ENCODE assay signal across 13 mouse cellular contexts in the genomic region with DNA sequence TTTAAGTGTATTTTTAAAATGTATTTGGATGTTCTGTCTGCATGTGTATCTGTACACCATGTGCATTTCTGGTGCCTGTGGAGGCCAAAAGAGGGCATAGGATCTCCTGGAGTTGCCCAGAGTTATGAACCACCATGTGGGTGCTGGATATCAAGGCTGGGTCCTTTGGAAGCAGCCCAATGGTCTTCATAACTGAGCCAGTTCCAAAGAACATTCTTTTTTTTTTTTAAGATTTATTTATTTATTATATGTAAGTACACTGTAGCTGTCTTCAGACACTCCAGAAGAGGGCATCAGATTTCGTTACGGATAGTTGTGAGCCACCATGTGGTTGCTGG. TPM values are rescaled to one million over a fixed set of nuclear protein-coding genes. Genes with fewer than 3 reads are reported as not detected.
DNase-seq lines count a peak whose midpoint lies in the region; ATAC-seq and TF ChIP-seq lines count a peak whose summit lies in the region.
"Not testable (repeated sequence)": the region's sequence is repeated elsewhere in the genome, so short reads cannot be mapped to it uniquely, and the experiment has no call there.
"Had no signal": no experiment of that assay in that cellular context is flagged by ENCODE, and none has a peak within 500 bp of the region (broad histone marks: within the 10 kb centered on the region; RNA-seq: fewer than 3 reads in every experiment).

No protein-coding gene starts in this region.

- H3K9me3 ChIP-seq in CH12.LX (replicated peaks; ENCODE audit: low read length); embryonic facial prominence, embryonic 14.5 days (ENCODE audit: control insufficient read depth, low read length); forebrain, postnatal 0 days (ENCODE audit: low read length); hindbrain, embryonic 13.5 days; liver, embryonic 16.5 days (replicated peaks; ENCODE audit: control insufficient read depth, low read length); midbrain, embryonic 16.5 days (replicated peaks; ENCODE audit: control insufficient read depth, low read length, poor library complexity, severe bottlenecking): not testable (repeated sequence)

- not testable (repeated sequence) for TF ChIP-seq CTCF in CH12.LX (conservative IDR thresholded peaks at IDR 0.05 in 1 of 2, IDR thresholded peaks at IDR 0.05 in 1 of 2; ENCODE audit: low read depth in 2 of 2, low read length in 2 of 2); forebrain, postnatal 0 days (IDR thresholded peaks at IDR 0.05; ENCODE audit: low read depth); testis, adult 2 months (IDR thresholded peaks at IDR 0.05; ENCODE audit: control insufficient read depth, insufficient read depth, insufficient replicate concordance, low read depth, low read length)
- TF ChIP-seq CTCF in left cerebral cortex, adult 2 months (IDR thresholded peaks at IDR 0.05): peak; percentile 2; the same call in 1 of the 2 replicates

- H3K27me3 ChIP-seq in CH12.LX (replicated peaks); embryonic facial prominence, embryonic 14.5 days (replicated peaks; ENCODE audit: control insufficient read depth, insufficient read depth, low read length); forebrain, postnatal 0 days (ENCODE audit: insufficient read depth, low read length); hindbrain, embryonic 13.5 days; liver, embryonic 16.5 days (ENCODE audit: control insufficient read depth, insufficient read depth, low read depth, low read length); midbrain, embryonic 16.5 days (ENCODE audit: control insufficient read depth, insufficient read depth, low read depth, low read length); testis, adult 2 months (ENCODE audit: control insufficient read depth, insufficient read depth, low read length): not testable (repeated sequence)

- H3K4me3 ChIP-seq in CH12.LX (replicated peaks in 1 of 3; ENCODE audit: low read depth in 2 of 3, low read length in 2 of 3, poor library complexity in 1 of 3); embryonic facial prominence, embryonic 14.5 days (ENCODE audit: low read depth, low read length); liver, embryonic 16.5 days (ENCODE audit: low read depth, low read length): not testable (repeated sequence)
- H3K4me3 ChIP-seq in forebrain, postnatal 0 days (ENCODE audit: low read depth, low read length): peak overlapping the region; percentile 85
- H3K4me3 ChIP-seq in hindbrain, embryonic 13.5 days: peak overlapping the region; percentile 93
- peak overlapping the region; percentile 91 for H3K4me3 ChIP-seq in left cerebral cortex, adult 2 months
- peak overlapping the region; percentile 91 for H3K4me3 ChIP-seq in midbrain, embryonic 16.5 days (ENCODE audit: low read depth, low read length)
- H3K4me3 ChIP-seq in testis, adult 2 months (ENCODE audit: control insufficient read depth, low read depth, low read length): peak overlapping the region; percentile 59; the same call in 1 of the 2 replicates

- ATAC-seq in embryonic facial prominence, embryonic 14.5 days (ENCODE audit: low read depth); forebrain, postnatal 0 days; hindbrain, embryonic 13.5 days (ENCODE audit: low FRiP score); liver, embryonic 16.5 days (ENCODE audit: low read depth): not testable (repeated sequence)
- ATAC-seq in midbrain, embryonic 16.5 days: 0 out of 2 replicates have a peak, but pooled peaks have one; percentile 12

- not testable (repeated sequence) for H3K79me2 ChIP-seq in CH12.LX (replicated peaks; ENCODE audit: control insufficient read depth, extremely low read depth, insufficient read depth, poor library complexity, severe bottlenecking)

- 88% methylated on average over 2 of the region's 2 CpGs for WGBS in embryonic facial prominence, embryonic 14.5 days
- 74% methylated on average over 2 of the region's 2 CpGs for WGBS in forebrain, postnatal 0 days
- WGBS in hindbrain, embryonic 13.5 days: 76% methylated on average over 2 of the region's 2 CpGs
- 76% methylated on average over 2 of the region's 2 CpGs for WGBS in liver, embryonic 16.5 days (ENCODE audit: insufficient replicate concordance)
- WGBS in midbrain, embryonic 16.5 days: 81% methylated on average over 2 of the region's 2 CpGs

- dilution Hi-C loops in CH12.LX (cut with MboI; ENCODE audit: extremely low pct_ligation_motif_present, extremely low pct_unique_long_range_greater_than_20kb, low sequenced_read_pairs): not testable (repeated sequence)

- not testable (repeated sequence) for H3K27ac ChIP-seq in CH12.LX (ENCODE audit: insufficient read depth, low read depth); embryonic facial prominence, embryonic 14.5 days (replicated peaks; ENCODE audit: low read depth, low read length); forebrain, postnatal 0 days (ENCODE audit: low read depth, low read length); left cerebral cortex, adult 2 months; liver, embryonic 16.5 days (ENCODE audit: low read length); testis, adult 2 months (ENCODE audit: control insufficient read depth, insufficient read depth, low read depth, low read length)
- peak overlapping the region; percentile 94; the same call in 1 of the 2 replicates for H3K27ac ChIP-seq in hindbrain, embryonic 13.5 days
- peak overlapping the region; percentile 73 for H3K27ac ChIP-seq in midbrain, embryonic 16.5 days (ENCODE audit: low read length)

- TF ChIP-seq EP300 in CH12.LX (IDR thresholded peaks at IDR 0.05; ENCODE audit: low read length): not testable (repeated sequence)

- intact Hi-C loops in left cerebral cortex, adult 2 months (cut with DNase I): loop anchor here (5.0 kb wide), 2 partner anchors 70 to 190 kb away; a partner anchor contains a TSS

- peaks cover 0 to 10% of the 10 kb centered on the region in 2 experiments for H3K36me3 ChIP-seq in CH12.LX (replicated peaks in 1 of 2; ENCODE audit: control insufficient read depth in 1 of 2, insufficient read depth in 1 of 2, low read length in 1 of 2)
- not testable (repeated sequence) for H3K36me3 ChIP-seq in embryonic facial prominence, embryonic 14.5 days (ENCODE audit: control insufficient read depth, insufficient read depth, low read length); forebrain, postnatal 0 days (ENCODE audit: insufficient read depth); liver, embryonic 16.5 days (ENCODE audit: control insufficient read depth, insufficient read depth); midbrain, embryonic 16.5 days (ENCODE audit: control insufficient read depth, insufficient read depth, low read length); testis, adult 2 months (ENCODE audit: control insufficient read depth, insufficient read depth, low read length)
- peaks cover 17% of the 10 kb centered on the region for H3K36me3 ChIP-seq in hindbrain, embryonic 13.5 days

- DNase-seq in CH12.LX (ENCODE audit: extremely low read depth); embryonic facial prominence, embryonic 14.5 days (ENCODE audit: low spot score); forebrain, postnatal 0 days; left cerebral cortex, adult 2 months (ENCODE audit: extremely low spot score in 1 of 2, low spot score in 2 of 2): not testable (repeated sequence)

- not testable (repeated sequence) for TF ChIP-seq POLR2A in CH12.LX (IDR thresholded peaks at IDR 0.05; ENCODE audit: low read depth, low read length); testis, adult 2 months (IDR thresholded peaks at IDR 0.05; ENCODE audit: control insufficient read depth, low read depth, low read length)

- peaks cover 4 to 23% of the 10 kb centered on the region in 2 experiments; a peak in 3 of 4 replicates for H3K4me1 ChIP-seq in CH12.LX (ENCODE audit: control insufficient read depth in 1 of 2, insufficient read depth in 2 of 2)
- H3K4me1 ChIP-seq in embryonic facial prominence, embryonic 14.5 days (ENCODE audit: control insufficient read depth, insufficient read depth, low read length); forebrain, postnatal 0 days (ENCODE audit: insufficient read depth); liver, embryonic 16.5 days (ENCODE audit: control insufficient read depth, low read depth, low read length); testis, adult 2 months (ENCODE audit: control insufficient read depth, insufficient read depth, low read length): not testable (repeated sequence)
- H3K4me1 ChIP-seq in hindbrain, embryonic 13.5 days (replicated peaks): peaks cover 23% of the 10 kb centered on the region
- peaks cover 19% of the 10 kb centered on the region for H3K4me1 ChIP-seq in midbrain, embryonic 16.5 days (ENCODE audit: control insufficient read depth, insufficient read depth, low read length)

- H3K4me2 ChIP-seq in CH12.LX (ENCODE audit: insufficient read depth, low read depth, poor library complexity, severe bottlenecking): peak overlapping the region; percentile 84; the same call in 1 of the 2 replicates
- peak overlapping the region; percentile 69; the same call in 1 of the 2 replicates for H3K4me2 ChIP-seq in embryonic facial prominence, embryonic 14.5 days (ENCODE audit: low read depth, low read length)
- H3K4me2 ChIP-seq in forebrain, postnatal 0 days (ENCODE audit: low read depth): peak overlapping the region; percentile 43
- H3K4me2 ChIP-seq in hindbrain, embryonic 13.5 days: peak overlapping the region; percentile 71
- peak overlapping the region; percentile 51; the same call in 1 of the 2 replicates for H3K4me2 ChIP-seq in liver, embryonic 16.5 days (ENCODE audit: low read depth, low read length)
- H3K4me2 ChIP-seq in midbrain, embryonic 16.5 days (ENCODE audit: low read length): peak overlapping the region; percentile 67

- H3K9ac ChIP-seq in CH12.LX (ENCODE audit: insufficient read depth, low read depth): 0 out of 2 replicates have a peak overlapping the region, but pooled peaks have one; percentile 23
- not testable (repeated sequence) for H3K9ac ChIP-seq in embryonic facial prominence, embryonic 14.5 days (ENCODE audit: low read depth, low read length); forebrain, postnatal 0 days; hindbrain, embryonic 13.5 days; liver, embryonic 16.5 days (ENCODE audit: low read depth, low read length); midbrain, embryonic 16.5 days (ENCODE audit: low read depth, low read length)

- in situ Hi-C loops in CH12.LX (cut with MboI; ENCODE audit: low pct_ligation_motif_present, low pct_unique_long_range_greater_than_20kb, low sequenced_read_pairs): loop anchor here (5.0 to 10.0 kb wide), 2 partner anchors 35 to 193 kb away; no protein-coding TSS in a partner anchor

- not testable (repeated sequence) for TF ChIP-seq RAD21 in CH12.LX (IDR thresholded peaks at IDR 0.05; ENCODE audit: low read depth, low read length)

RNA-seq across cellular contexts. Expression of a gene that starts 0.8 kb away (rescaled TPM):
- total RNA-seq in CH12.LX (2012; rRNA removed): 26.9 and 28.3 TPM in 2 replicates
- 18.8 and 22.2 TPM in 2 replicates for total RNA-seq in CH12.LX (2014; rRNA removed)
- 22.0 and 23.4 TPM in 2 replicates for polyA plus RNA-seq in CH12.LX (2012; ENCODE audit: insufficient read length, low read depth)
- polyA plus RNA-seq in embryonic facial prominence, embryonic 14.5 days (2014; fragmentation: Nextera tagmentation; extraction: Ambion mirVana): 62.9 and 74.7 TPM in 2 replicates
- total RNA-seq in forebrain, postnatal 0 days (2014; rRNA removed): 167 and 189 TPM in 2 replicates
- 117 and 135 TPM in 2 replicates for polyA plus RNA-seq in forebrain, postnatal 0 days (2015; fragmentation: Nextera tagmentation; extraction: Ambion mirVana)
- 224 and 228 TPM in 2 replicates for polyA plus RNA-seq in hindbrain, embryonic 13.5 days (2015; fragmentation: Nextera tagmentation; extraction: Ambion mirVana)
- total RNA-seq in left cerebral cortex, adult 2 months (2021): 100 to 1,000 TPM; 425 to 428 TPM
- 8.6 and 10.6 TPM in 2 replicates for polyA plus RNA-seq in liver, embryonic 16.5 days (2015; fragmentation: Nextera tagmentation; extraction: Ambion mirVana)
- 205 and 220 TPM in 2 replicates for polyA plus RNA-seq in midbrain, embryonic 16.5 days (2015; fragmentation: Nextera tagmentation; extraction: Ambion mirVana)
- polyA plus RNA-seq in testis, adult 2 months (2012; rRNA removed): 155 and 178 TPM in 2 replicates

RNA-seq across cellular contexts. Expression of a gene that starts 13.7 kb away (rescaled TPM):
- not detected in 2 replicates for total RNA-seq in CH12.LX (2012; rRNA removed)
- total RNA-seq in CH12.LX (2014; rRNA removed): not detected in 2 replicates
- polyA plus RNA-seq in CH12.LX (2012; ENCODE audit: insufficient read length, low read depth): not detected in 2 replicates
- polyA plus RNA-seq in embryonic facial prominence, embryonic 14.5 days (2014; fragmentation: Nextera tagmentation; extraction: Ambion mirVana): 27.0 and 33.9 TPM in 2 replicates
- total RNA-seq in forebrain, postnatal 0 days (2014; rRNA removed): 55.0 and 69.2 TPM in 2 replicates
- 77.4 and 79.2 TPM in 2 replicates for polyA plus RNA-seq in forebrain, postnatal 0 days (2015; fragmentation: Nextera tagmentation; extraction: Ambion mirVana)
- 68.1 and 79.0 TPM in 2 replicates for polyA plus RNA-seq in hindbrain, embryonic 13.5 days (2015; fragmentation: Nextera tagmentation; extraction: Ambion mirVana)
- total RNA-seq in left cerebral cortex, adult 2 months (2021): 10 to 100 TPM; 11.9 to 13.7 TPM
- 0.64 and 0.86 TPM in 2 replicates for polyA plus RNA-seq in liver, embryonic 16.5 days (2015; fragmentation: Nextera tagmentation; extraction: Ambion mirVana)
- polyA plus RNA-seq in midbrain, embryonic 16.5 days (2015; fragmentation: Nextera tagmentation; extraction: Ambion mirVana): 76.8 and 81.3 TPM in 2 replicates
- 11.8 and 14.8 TPM in 2 replicates for polyA plus RNA-seq in testis, adult 2 months (2012; rRNA removed)
- polyA plus RNA-seq: erythroblast, embryonic 14.5 days had no signal

RNA-seq across cellular contexts. Expression of a gene that starts 18.1 kb away (rescaled TPM):
- total RNA-seq in CH12.LX (2012; rRNA removed) (83.6 and 90.4 TPM in 2 replicates), CH12.LX (2014; rRNA removed) (18.3 and 26.7 TPM in 2 replicates)
- 339 and 383 TPM in 2 replicates for polyA plus RNA-seq in CH12.LX (2012; ENCODE audit: insufficient read length, low read depth)
- 320 and 345 TPM in 2 replicates for polyA plus RNA-seq in embryonic facial prominence, embryonic 14.5 days (2014; fragmentation: Nextera tagmentation; extraction: Ambion mirVana)
- 106 and 147 TPM in 2 replicates for total RNA-seq in forebrain, postnatal 0 days (2014; rRNA removed)
- 218 and 384 TPM in 2 replicates for polyA plus RNA-seq in forebrain, postnatal 0 days (2015; fragmentation: Nextera tagmentation; extraction: Ambion mirVana)
- 583 TPM in 2 replicates for polyA plus RNA-seq in hindbrain, embryonic 13.5 days (2015; fragmentation: Nextera tagmentation; extraction: Ambion mirVana)
- total RNA-seq in left cerebral cortex, adult 2 months (2021): 100 to 1,000 TPM; 671 to 678 TPM
- polyA plus RNA-seq in liver, embryonic 16.5 days (2015; fragmentation: Nextera tagmentation; extraction: Ambion mirVana): 150 and 172 TPM in 2 replicates
- polyA plus RNA-seq in midbrain, embryonic 16.5 days (2015; fragmentation: Nextera tagmentation; extraction: Ambion mirVana): 467 and 529 TPM in 2 replicates
- polyA plus RNA-seq in testis, adult 2 months (2012; rRNA removed): 259 and 286 TPM in 2 replicates

RNA-seq across cellular contexts. Expression of a gene that starts 26.6 kb away (rescaled TPM):
- total RNA-seq in CH12.LX (2012; rRNA removed): 0.34 and 0.55 TPM in 2 replicates
- total RNA-seq in CH12.LX (2014; rRNA removed): 0.14 and 0.23 TPM in 2 replicates
- polyA plus RNA-seq in CH12.LX (2012; ENCODE audit: insufficient read length, low read depth): 0.21 and 0.23 TPM in 2 replicates
- 12.9 and 21.2 TPM in 2 replicates for polyA plus RNA-seq in embryonic facial prominence, embryonic 14.5 days (2014; fragmentation: Nextera tagmentation; extraction: Ambion mirVana)
- total RNA-seq in forebrain, postnatal 0 days (2014; rRNA removed): 0.38 and 0.90 TPM in 2 replicates
- polyA plus RNA-seq in forebrain, postnatal 0 days (2015; fragmentation: Nextera tagmentation; extraction: Ambion mirVana): 0.23 and 0.82 TPM in 2 replicates
- 0.55 and 0.83 TPM in 2 replicates for polyA plus RNA-seq in hindbrain, embryonic 13.5 days (2015; fragmentation: Nextera tagmentation; extraction: Ambion mirVana)
- under 1 TPM; 0.68 TPM for total RNA-seq in left cerebral cortex, adult 2 months (2021)
- polyA plus RNA-seq in liver, embryonic 16.5 days (2015; fragmentation: Nextera tagmentation; extraction: Ambion mirVana): not detected in 2 replicates
- 1.6 and 1.8 TPM in 2 replicates for polyA plus RNA-seq in midbrain, embryonic 16.5 days (2015; fragmentation: Nextera tagmentation; extraction: Ambion mirVana)
- 0.80 and 0.97 TPM in 2 replicates for polyA plus RNA-seq in testis, adult 2 months (2012; rRNA removed)
- total RNA-seq: gastrocnemius, postnatal 36 days; heart, postnatal 25 days; MEL had no signal
- polyA plus RNA-seq: erythroblast, embryonic 14.5 days; liver, postnatal 0 days had no signal

RNA-seq across cellular contexts. Expression of a gene that starts 31.5 kb away (rescaled TPM):
- 2.0 and 2.8 TPM in 2 replicates for total RNA-seq in CH12.LX (2012; rRNA removed)
- 0.47 and 1.0 TPM in 2 replicates for total RNA-seq in CH12.LX (2014; rRNA removed)
- 0.80 and 1.1 TPM in 2 replicates for polyA plus RNA-seq in CH12.LX (2012; ENCODE audit: insufficient read length, low read depth)
- polyA plus RNA-seq in embryonic facial prominence, embryonic 14.5 days (2014; fragmentation: Nextera tagmentation; extraction: Ambion mirVana): 20.9 and 22.9 TPM in 2 replicates
- total RNA-seq in forebrain, postnatal 0 days (2014; rRNA removed): 51.9 and 54.9 TPM in 2 replicates
- 48.8 and 56.9 TPM in 2 replicates for polyA plus RNA-seq in forebrain, postnatal 0 days (2015; fragmentation: Nextera tagmentation; extraction: Ambion mirVana)
- polyA plus RNA-seq in hindbrain, embryonic 13.5 days (2015; fragmentation: Nextera tagmentation; extraction: Ambion mirVana): 54.3 and 58.2 TPM in 2 replicates
- 10 to 100 TPM; 50.9 to 56.0 TPM for total RNA-seq in left cerebral cortex, adult 2 months (2021)
- 7.5 and 7.6 TPM in 2 replicates for polyA plus RNA-seq in liver, embryonic 16.5 days (2015; fragmentation: Nextera tagmentation; extraction: Ambion mirVana)
- polyA plus RNA-seq in midbrain, embryonic 16.5 days (2015; fragmentation: Nextera tagmentation; extraction: Ambion mirVana): 70.9 and 75.7 TPM in 2 replicates
- polyA plus RNA-seq in testis, adult 2 months (2012; rRNA removed): 0.69 and 0.85 TPM in 2 replicates
